Mouse (Mus musculus): ENCODE results near the gene Cacnb4.

GRCm38 (mm10) chr2:52544527-52544926, 132.1 kb downstream of the Cacnb4 start:
- TF ChIP-seq CTCF (IDR thresholded peaks at IDR 0.05; ENCODE audit: low read depth, low read length): no peak
- no peak for TF ChIP-seq POLR2A (IDR thresholded peaks at IDR 0.05; ENCODE audit: borderline replicate concordance, low read depth, low read length)

All from bone marrow macrophage, adult 2 months (primary cell).